Mouse (Mus musculus) left cerebral cortex, postnatal 14 days (tissue): ENCODE data around the gene Jmjd4. TPM values are rescaled to one million over a fixed set of nuclear protein-coding genes. Genes with fewer than 3 reads are reported as not detected.
A peak's percentile ranks its signal among the peaks of the same experiment; 100 is the strongest.

Experiments
- DNase-seq, 2 experiments: peaks; one replicate each; pipeline ENCODE4 v3.0.0; 2021 to 2022; ENCODE audit warnings: low spot score in 2 of 2, mixed read lengths in 1 of 2
- intact Hi-C: fragments of 180-260 bp; cut with DNase I; formaldehyde crosslinking; loops from one replicate; pipeline ENCODE4 v1.15.1; 2025
- total RNA-seq, 2 experiments: library from RNA; stranded (reverse); gene quantifications; 2 replicates each; pipeline ENCODE4 v1.2.3; 2021

Gene Jmjd4
- total RNA-seq, 2 experiments from 2014 or later, result 30.7 to 32.7 TPM

GRCm38 (mm10) chr11:59458973-59459372 lies 9.1 kb downstream of the Jmjd4 start:
- intact Hi-C loops, result no loop called here
- DNase-seq, result no peak

GRCm38 (mm10) chr11:59460459-59460858 lies 10.6 kb downstream of the Jmjd4 start:
- intact Hi-C loops, result no loop called here
- DNase-seq, result no peak

GRCm38 (mm10) chr11:59471413-59472325 lies 21.8 kb downstream of the Jmjd4 start:
- no peak for DNase-seq
- intact Hi-C loops, result no loop called here

GRCm38 (mm10) chr11:59472326-59472677 lies 22.5 kb downstream of the Jmjd4 start, which contains the start of gene Zfp867:
Gene Zfp867, minus strand, starts transcription at chr11:59472474.
- peak; percentile 92 to 96 for DNase-seq
- intact Hi-C loops, result no loop called here

- intact Hi-C loops, result no loop called here
- DNase-seq, result no peak
Observed at GRCm38 (mm10) chr11:59477240-59477639, 27.4 kb downstream of the Jmjd4 start.

GRCm38 (mm10) chr11:59483212-59483611 lies 33.4 kb downstream of the Jmjd4 start:
- intact Hi-C loops, result loop anchor here (2.0 to 5.0 kb wide), 2 partner anchors 180 to 251 kb away; no protein-coding TSS in a partner anchor
- peak; percentile 62 to 74 for DNase-seq

- intact Hi-C loops, result no loop called here
- no peak for DNase-seq
Observed at GRCm38 (mm10) chr11:59485641-59486040, 35.8 kb downstream of the Jmjd4 start.

- intact Hi-C loops, result no loop called here
- no peak for DNase-seq
Observed at GRCm38 (mm10) chr11:59486222-59486621, 36.4 kb downstream of the Jmjd4 start.

GRCm38 (mm10) chr11:59496672-59497310 lies 46.9 kb downstream of the Jmjd4 start:
- no peak for DNase-seq
- intact Hi-C loops, result no loop called here

GRCm38 (mm10) chr11:59497747-59498146 lies 47.9 kb downstream of the Jmjd4 start:
- intact Hi-C loops, result no loop called here
- no peak for DNase-seq

GRCm38 (mm10) chr11:59501978-59502700 lies 52.3 kb downstream of the Jmjd4 start:
- intact Hi-C loops, result no loop called here
- no peak for DNase-seq

- peak; percentile 47 to 62 for DNase-seq
- intact Hi-C loops, result no loop called here
Observed at GRCm38 (mm10) chr11:59505351-59505838, 55.5 kb downstream of the Jmjd4 start.

GRCm38 (mm10) chr11:59505839-59506712 lies 56.2 kb downstream of the Jmjd4 start:
- intact Hi-C loops, result no loop called here
- peak; percentile 68 to 77 for DNase-seq

GRCm38 (mm10) chr11:59506713-59507074 lies 56.8 kb downstream of the Jmjd4 start:
- no peak for DNase-seq
- intact Hi-C loops, result no loop called here

Other genes starting within 250 kb of the Jmjd4 start
- 10 to 100 TPM; 38.5 to 39.9 TPM for gene Mrpl55, start 247.6 kb upstream of the Jmjd4 start, total RNA-seq
- 10 to 100 TPM; 18.3 to 19.2 TPM for gene 2310033P09Rik, start 241.7 kb upstream of the Jmjd4 start, total RNA-seq
- 100 to 1,000 TPM; 417 to 455 TPM for gene Arf1, start 221.8 kb upstream of the Jmjd4 start, total RNA-seq
- not detected for gene Wnt3a, start 159.3 kb upstream of the Jmjd4 start, total RNA-seq
- gene Wnt9a, start 143.1 kb upstream of the Jmjd4 start, total RNA-seq, result 10 to 100 TPM; 17.1 to 19.9 TPM
- not detected for gene Prss38, start 74.4 kb upstream of the Jmjd4 start, total RNA-seq
- gene Snap47, start 1.1 kb downstream of the Jmjd4 start, total RNA-seq, result 100 to 1,000 TPM; 388 to 398 TPM
- 1 to 10 TPM; 3.7 to 3.9 TPM for gene Zfp867, start 22.4 kb downstream of the Jmjd4 start, total RNA-seq
- 10 to 100 TPM; 12.5 to 14.0 TPM for gene Zkscan17, start 76.7 kb downstream of the Jmjd4 start, total RNA-seq
- 1 to 10 TPM in 1 of 2 experiments, under 1 TPM in 1; 0.80 to 1.1 TPM for gene Nlrp3, start 91.5 kb downstream of the Jmjd4 start, total RNA-seq
- gene Olfr222, start 126.2 kb downstream of the Jmjd4 start, total RNA-seq, result not detected
- not detected for gene Olfr223, start 143.2 kb downstream of the Jmjd4 start, total RNA-seq
- 100 to 1,000 TPM; 249 to 264 TPM for gene Mprip, start 211.3 kb downstream of the Jmjd4 start, total RNA-seq